Mouse (Mus musculus) midbrain, postnatal 0 days (tissue): ENCODE results near the gene Pbx1. TPM values are rescaled to one million over a fixed set of nuclear protein-coding genes. Genes with fewer than 3 reads are reported as not detected.

Experiments used
- ATAC-seq: fragments of 200-750 bp; cut with Nextera tagmentation; 2 replicates; pipeline ENCODE4 v1.8.0; 2017; ENCODE audit warnings: moderate number of reproducible peaks, mild to moderate bottlenecking, moderate TSS enrichment, moderate library complexity; ENCODE audit not compliant: low FRiP score
- DNase-seq: peaks from one replicate; pipeline ENCODE4 v3.0.0-alpha.2; 2015; ENCODE audit warnings: low spot score
- H3K27ac ChIP-seq: fragments of 300-500 bp; sonication (generic); 2 replicates; pipeline ENCODE4 v1.5.1; 2014; ENCODE audit warnings: low read depth, mild to moderate bottlenecking, low read length, mixed read lengths
- H3K27me3 ChIP-seq: fragments of 300-500 bp; sonication (generic); 2 replicates; pipeline ENCODE4 v1.6.1; 2014; ENCODE audit warnings: low read length, control low read depth, mixed read lengths; ENCODE audit not compliant: insufficient read depth
- H3K36me3 ChIP-seq: fragments of 300-500 bp; sonication (generic); 2 replicates; pipeline ENCODE4 v1.6.1; 2014; ENCODE audit warnings: low read length, control low read depth, mixed read lengths; ENCODE audit not compliant: insufficient read depth
- H3K4me1 ChIP-seq: fragments of 300-500 bp; sonication (generic); 2 replicates; pipeline ENCODE4 v1.6.1; 2014; ENCODE audit warnings: mild to moderate bottlenecking, control low read depth, antibody characterized with exemption, low read length, mixed read lengths; ENCODE audit not compliant: insufficient read depth
- H3K4me2 ChIP-seq: fragments of 300-500 bp; sonication (generic); 2 replicates; pipeline ENCODE4 v1.6.1; 2014; ENCODE audit warnings: low read depth, mild to moderate bottlenecking, low read length, mixed read lengths; ENCODE audit not compliant: poor library complexity, severe bottlenecking
- H3K4me3 ChIP-seq: fragments of 300-500 bp; sonication (generic); 2 replicates; pipeline ENCODE4 v1.5.1; 2014; ENCODE audit warnings: low read depth, mild to moderate bottlenecking, low read length, moderate library complexity
- H3K9ac ChIP-seq: fragments of 300-500 bp; sonication (generic); replicated peaks from 2 replicates; pipeline ENCODE4 v1.6.1; 2014; ENCODE audit warnings: mild to moderate bottlenecking, low read length, moderate library complexity, mixed read lengths; ENCODE audit not compliant: poor library complexity, severe bottlenecking
- H3K9me3 ChIP-seq: fragments of 300-500 bp; sonication (generic); 2 replicates; pipeline ENCODE4 v1.6.1; 2016; ENCODE audit warnings: low read length, control low read depth
- CTCF ChIP-seq: IDR thresholded peaks from 2 replicates; pipeline ENCODE4 v1.5.1; 2016; ENCODE audit warnings: antibody characterized with exemption, mild to moderate bottlenecking
- WGBS: fragments of 180-500 bp; shearing (Covaris S2); extraction: QIAGEN DNeasy Blood & Tissue Kit; methylation state at CpG from one replicate; pipeline ENCODE4 v1.1.7; 2014; 5-methylcytosine and 5-hydroxymethylcytosine counted together
- polyA plus RNA-seq: library from polyadenylated mRNA; unstranded; fragments of >200 nt; fragmentation: Nextera tagmentation; extraction: Ambion mirVana; gene quantifications from 2 replicates; pipeline ENCODE4 v1.2.1, GENCODE M21; 2015
- total RNA-seq: library from RNA; depleted of rRNA; stranded (reverse); fragments of >200 nt; gene quantifications from 2 replicates; pipeline ENCODE4 v1.2.3, GENCODE M21; 2014

Pbx1 gene
- total and polyA plus RNA-seq, 2 experiments from 2014 or later, result 57.6 to 83.4 TPM

DNA sequence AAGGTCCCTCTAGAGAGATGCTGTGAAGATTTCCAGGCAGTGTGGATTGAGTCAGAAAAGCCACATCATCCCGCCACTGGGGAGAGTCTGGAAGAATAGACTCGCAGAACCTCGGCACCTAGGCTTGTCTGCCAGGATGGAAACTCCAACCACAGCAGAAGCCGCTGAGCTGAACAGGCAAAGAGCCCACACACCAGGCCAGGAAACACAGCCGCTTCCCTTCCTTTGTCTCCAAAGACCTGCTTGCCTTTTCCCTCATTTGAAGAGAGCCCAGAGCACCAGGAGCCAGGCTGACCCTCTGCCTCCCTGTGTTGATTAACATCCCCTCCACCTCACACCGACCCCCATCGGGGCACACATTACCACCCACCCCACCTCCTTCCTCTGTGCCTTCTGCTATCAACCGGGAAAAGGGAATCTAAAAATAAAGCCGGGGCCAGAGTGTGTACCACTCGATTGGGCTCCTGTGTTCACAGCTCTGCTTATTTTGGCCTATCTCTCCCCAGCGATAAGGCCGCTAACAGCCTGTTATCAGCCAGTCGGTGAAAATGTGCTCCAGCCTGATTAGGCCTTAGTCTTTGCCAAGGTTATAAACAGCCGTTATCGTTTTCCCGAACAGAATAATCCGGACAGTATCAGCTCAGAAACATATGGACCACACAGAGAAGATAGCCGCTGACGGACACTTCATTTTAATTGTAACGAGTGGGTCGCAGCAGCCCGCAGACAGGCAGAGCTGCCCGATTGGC is 144.1 kb downstream of the Pbx1 start:
- DNase-seq (peak; percentile 61), ATAC-seq (no peak; the same call in 1 of the 2 replicates)
- H3K9ac ChIP-seq, result peak overlapping the region; percentile 50
- no peak for TF ChIP-seq CTCF
- H3K36me3 ChIP-seq, result no peaks in the 10 kb centered on the region
- no peaks in the 10 kb centered on the region for H3K27me3 ChIP-seq
- H3K4me1 ChIP-seq, result peaks cover 48% of the 10 kb centered on the region
- 13% methylated on average over 23 of the region's 23 CpGs for WGBS
- peak overlapping the region; percentile 84 for H3K27ac ChIP-seq
- H3K9me3 ChIP-seq, result no peaks in the 10 kb centered on the region
- no peak overlapping the region for H3K4me3 ChIP-seq
- peak overlapping the region; percentile 18; the same call in 1 of the 2 replicates for H3K4me2 ChIP-seq

DNA sequence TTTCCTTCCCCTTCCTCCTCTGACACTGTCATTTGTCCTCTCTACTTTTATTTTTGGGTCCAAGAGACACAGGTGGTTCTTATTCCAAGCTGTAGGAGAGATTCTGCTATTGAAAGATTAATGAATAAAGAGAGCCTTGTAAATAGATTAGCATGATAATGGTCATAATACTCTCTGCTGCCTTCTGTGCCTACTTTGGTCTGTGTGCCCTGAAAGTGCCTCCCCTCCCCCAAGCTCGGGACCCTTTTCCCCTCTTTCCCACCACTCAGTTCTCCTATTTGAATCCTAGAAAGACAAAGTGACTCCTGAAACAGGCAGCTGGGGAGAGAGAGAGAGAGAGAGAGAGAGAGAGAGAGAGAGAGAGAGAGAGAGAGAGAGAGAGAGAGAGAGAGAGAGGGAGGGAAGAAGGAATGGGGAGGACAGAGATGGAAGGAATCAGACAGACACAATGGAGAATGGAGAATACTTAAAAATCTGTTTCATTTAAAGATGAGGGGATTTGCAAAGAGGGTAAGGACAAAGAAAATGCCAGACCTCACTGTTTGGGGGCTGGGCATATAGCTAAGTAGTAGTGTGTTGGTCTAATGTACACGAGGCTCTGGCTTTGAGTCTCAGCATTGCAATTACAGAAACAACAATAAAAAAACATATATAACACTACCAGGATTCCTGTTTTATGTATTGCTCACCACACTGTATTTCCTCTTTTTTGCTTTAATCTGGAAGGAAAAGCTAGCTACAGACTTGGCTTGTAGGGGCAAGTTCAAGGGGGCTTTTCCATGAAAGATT is 145.0 kb downstream of the Pbx1 start:
- no peaks in the 10 kb centered on the region for H3K27me3 ChIP-seq
- no peak for ATAC-seq
- no peak for TF ChIP-seq CTCF
- H3K4me2 ChIP-seq, result no peak overlapping the region
- 2% methylated on average over 2 of the region's 2 CpGs for WGBS
- H3K9ac ChIP-seq, result no peak overlapping the region
- H3K4me3 ChIP-seq, result no peak overlapping the region
- no peaks in the 10 kb centered on the region for H3K36me3 ChIP-seq
- DNase-seq, result no peak
- H3K9me3 ChIP-seq, result no peaks in the 10 kb centered on the region
- peak overlapping the region; percentile 84 for H3K27ac ChIP-seq
- H3K4me1 ChIP-seq, result peaks cover 48% of the 10 kb centered on the region

DNA sequence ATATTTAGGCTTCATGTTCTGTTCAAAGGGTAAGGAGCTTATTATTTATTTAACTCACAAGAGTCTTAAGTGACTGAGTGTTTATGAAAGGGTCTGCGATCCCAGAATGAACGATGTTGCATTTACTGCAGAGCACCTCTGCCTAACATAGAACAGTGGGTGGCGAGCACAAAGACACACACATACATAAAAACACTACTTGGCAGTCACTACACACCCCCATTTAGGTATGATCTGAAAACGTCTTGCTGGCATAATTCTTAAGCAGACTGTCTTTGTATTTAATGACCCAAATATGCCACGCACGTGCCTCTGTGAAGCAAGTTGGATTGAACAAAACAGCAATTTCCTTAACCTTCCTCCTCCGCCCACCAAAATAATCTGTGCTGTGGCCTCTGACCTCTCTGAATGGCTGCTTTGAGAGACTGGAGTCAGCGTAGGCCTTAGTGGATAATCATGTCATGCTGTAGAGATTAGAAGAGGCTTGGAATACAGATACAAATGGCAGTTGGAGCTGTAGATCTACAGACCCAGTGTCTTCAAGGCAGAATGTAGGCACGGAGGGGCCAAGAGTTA is 147.4 kb downstream of the Pbx1 start:
- peaks cover 36% of the 10 kb centered on the region for H3K4me1 ChIP-seq
- no peak overlapping the region; the same call in 1 of the 2 replicates for H3K27ac ChIP-seq
- no peaks in the 10 kb centered on the region for H3K27me3 ChIP-seq
- no peak for DNase-seq
- H3K36me3 ChIP-seq, result no peaks in the 10 kb centered on the region
- H3K4me3 ChIP-seq, result no peak overlapping the region
- TF ChIP-seq CTCF, result no peak
- no peak for ATAC-seq
- H3K9me3 ChIP-seq, result no peaks in the 10 kb centered on the region
- H3K9ac ChIP-seq, result no peak overlapping the region
- no peak overlapping the region for H3K4me2 ChIP-seq
- 34% methylated on average over 9 of the region's 9 CpGs for WGBS

DNA sequence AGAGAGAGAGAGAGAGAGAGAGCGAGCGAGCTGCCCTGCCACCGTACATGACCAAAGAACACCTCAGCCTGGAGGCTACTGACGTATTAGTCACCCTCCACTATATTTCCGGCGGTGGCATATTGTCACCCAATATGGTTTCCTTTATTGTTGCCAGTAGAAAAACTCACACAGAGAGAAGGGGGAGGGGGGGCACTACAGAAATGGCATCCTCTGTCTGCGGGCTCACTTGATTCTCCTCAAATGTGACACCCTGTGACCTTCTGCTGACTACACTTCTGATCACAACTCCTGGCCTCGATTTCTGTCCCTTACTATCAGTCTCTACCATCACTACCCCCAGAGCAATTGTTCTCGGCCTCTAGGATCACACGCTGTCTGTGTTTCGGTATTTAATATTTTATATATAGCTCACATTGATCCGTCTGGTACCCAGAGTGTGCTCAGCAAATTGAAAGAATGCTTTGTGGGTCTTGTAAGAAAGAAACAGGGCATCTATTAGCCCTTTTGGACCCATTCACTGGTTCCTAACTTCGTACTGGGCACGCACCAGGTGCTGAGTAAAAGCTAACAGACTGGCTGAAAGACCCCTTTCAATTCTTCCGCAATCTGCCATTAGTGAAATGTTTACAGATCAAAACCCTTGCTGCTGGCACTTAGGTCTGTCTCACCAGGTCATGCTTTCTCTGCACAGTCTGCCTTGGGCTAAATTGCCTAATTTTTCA is 148.1 kb downstream of the Pbx1 start:
- WGBS, result 36% methylated on average over 15 of the region's 15 CpGs
- H3K4me3 ChIP-seq, result no peak overlapping the region
- peaks cover 30% of the 10 kb centered on the region for H3K4me1 ChIP-seq
- peak overlapping the region; percentile 0; the same call in 1 of the 2 replicates for H3K27ac ChIP-seq
- H3K36me3 ChIP-seq, result no peaks in the 10 kb centered on the region
- H3K9ac ChIP-seq, result no peak overlapping the region
- no peak for TF ChIP-seq CTCF
- DNase-seq (no peak), ATAC-seq (no peak)
- no peaks in the 10 kb centered on the region for H3K9me3 ChIP-seq
- H3K4me2 ChIP-seq, result no peak overlapping the region
- no peaks in the 10 kb centered on the region for H3K27me3 ChIP-seq

DNA sequence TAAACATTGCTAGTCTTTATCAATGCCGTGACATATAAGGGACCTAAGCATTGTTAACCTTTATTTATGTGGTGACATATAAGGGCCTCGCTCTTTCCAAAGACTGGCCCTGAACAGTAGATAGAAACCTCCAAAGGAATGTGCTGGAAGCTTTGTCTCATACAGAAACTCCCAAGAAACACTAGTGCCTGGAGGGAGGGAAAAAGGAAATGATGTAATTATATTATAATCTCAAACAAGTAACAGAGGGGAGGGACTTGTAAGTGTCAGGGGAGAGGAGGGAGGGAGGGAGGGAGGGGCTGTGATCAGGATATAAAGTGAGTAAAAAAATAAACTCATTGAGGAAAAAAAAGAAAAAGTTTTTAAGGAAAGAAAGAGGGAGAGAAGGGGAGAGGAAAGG is 148.6 kb downstream of the Pbx1 start:
- no peak for ATAC-seq
- Histone ChIP-seq H3K27me3 (no peaks in the 10 kb centered on the region), H3K27ac (no peak overlapping the region), H3K9me3 (no peaks in the 10 kb centered on the region), H3K36me3 (no peaks in the 10 kb centered on the region), H3K4me3 (no peak overlapping the region), H3K4me1 (peaks cover 25% of the 10 kb centered on the region), H3K9ac (no peak overlapping the region), H3K4me2 (no peak overlapping the region)
- DNase-seq, result no peak
- 76% methylated on average over 2 of the region's 2 CpGs for WGBS
- TF ChIP-seq CTCF, result no peak
